In genomic region chr6:7558164-7558563, GRCm38 (mm10) we compare ENCODE assay signal across 20 mouse cellular contexts. TPM values are rescaled to one million over a fixed set of nuclear protein-coding genes. Genes with fewer than 3 reads are reported as not detected.
A peak's percentile ranks its signal among the peaks of the same experiment; 100 is the strongest.
DNase-seq lines count a peak whose midpoint lies in the region; ATAC-seq and TF ChIP-seq lines count a peak whose summit lies in the region.
"Had no signal": no experiment of that assay in that cellular context is flagged by ENCODE, and none has a peak within 500 bp of the region (broad histone marks: within the 10 kb centered on the region; RNA-seq: fewer than 3 reads in every experiment).

No protein-coding gene starts in this region.

- H3K36me3 ChIP-seq in neural tube, embryonic 11.5 days (ENCODE audit: control insufficient read depth, insufficient read depth, low read length): no peaks in the 10 kb centered on the region
- no peaks in the 10 kb centered on the region for H3K36me3 ChIP-seq in embryonic facial prominence, embryonic 11.5 days (replicated peaks; ENCODE audit: control insufficient read depth, insufficient read depth, low read depth, low read length)
- no peaks in the 10 kb centered on the region for H3K36me3 ChIP-seq in limb, embryonic 14.5 days (ENCODE audit: control insufficient read depth, insufficient read depth, low read length)
- H3K36me3 ChIP-seq: liver, embryonic 12.5 days; neural tube, embryonic 12.5 days had no signal

- H3K4me3 ChIP-seq in neural tube, embryonic 11.5 days (ENCODE audit: low read depth, low read length): no peak overlapping the region
- no peak overlapping the region for H3K4me3 ChIP-seq in embryonic facial prominence, embryonic 11.5 days (ENCODE audit: low read depth, low read length)
- no peak overlapping the region for H3K4me3 ChIP-seq in limb, embryonic 14.5 days (replicated peaks; ENCODE audit: low read length)
- H3K4me3 ChIP-seq: left cerebral cortex, adult 2 months; liver, embryonic 12.5 days; megakaryocyte, embryonic 14.5 days; neural tube, embryonic 12.5 days had no signal

- no peak overlapping the region for H3K27ac ChIP-seq in neural tube, embryonic 11.5 days (ENCODE audit: low read depth, low read length)
- no peak overlapping the region for H3K27ac ChIP-seq in embryonic facial prominence, embryonic 11.5 days (replicated peaks; ENCODE audit: low read depth, low read length)
- no peak overlapping the region for H3K27ac ChIP-seq in limb, embryonic 14.5 days (replicated peaks; ENCODE audit: low read depth, low read length)
- H3K27ac ChIP-seq: kidney, postnatal 0 days; left cerebral cortex, adult 2 months; liver, embryonic 12.5 days; neural tube, embryonic 12.5 days had no signal

- intact Hi-C loops in heart, postnatal 10 days (cut with DNase I): no loop called here

- 0 out of 2 replicates have a peak, but pooled peaks cover 7% of the 10 kb centered on the region for H3K4me1 ChIP-seq in neural tube, embryonic 11.5 days (ENCODE audit: control insufficient read depth, insufficient read depth, low read length)
- H3K4me1 ChIP-seq in embryonic facial prominence, embryonic 11.5 days (ENCODE audit: control insufficient read depth, insufficient read depth, low read length): peaks cover 3% of the 10 kb centered on the region; the same call in 1 of the 2 replicates
- peaks cover 25% of the 10 kb centered on the region; the same call in 1 of the 2 replicates for H3K4me1 ChIP-seq in limb, embryonic 14.5 days (ENCODE audit: control insufficient read depth, insufficient read depth, low read length)
- H3K4me1 ChIP-seq: liver, embryonic 12.5 days had no signal

- DNase-seq in neural tube, embryonic 11.5 days (ENCODE audit: low spot score): peak; percentile 13
- no peak for DNase-seq in neural tube, embryonic 10.5 days (ENCODE audit: extremely low spot score, low spot score)
- DNase-seq in embryonic facial prominence, embryonic 11.5 days (ENCODE audit: low spot score): peak; percentile 71
- no peak for DNase-seq in limb, embryonic 14.5 days (ENCODE audit: low spot score)
- peak; percentile 54 for DNase-seq in retina, postnatal 1 day
- DNase-seq in spleen, adult 12 weeks (ENCODE audit: low spot score): no peak
- no peak for DNase-seq in heart, postnatal 10 days
- DNase-seq in right cerebral cortex, postnatal 25 days: no peak
- DNase-seq: adrenal gland, postnatal 25 days; cerebellum, adult 9-11 months; gastrocnemius, postnatal 25 days had no signal

- H3K9me3 ChIP-seq in neural tube, embryonic 11.5 days (ENCODE audit: control insufficient read depth, low read length): no peaks in the 10 kb centered on the region
- no peaks in the 10 kb centered on the region for H3K9me3 ChIP-seq in embryonic facial prominence, embryonic 11.5 days (replicated peaks; ENCODE audit: control insufficient read depth, low read length)
- H3K9me3 ChIP-seq in limb, embryonic 14.5 days (ENCODE audit: control insufficient read depth, low read length): no peaks in the 10 kb centered on the region
- H3K9me3 ChIP-seq: liver, embryonic 12.5 days; neural tube, embryonic 12.5 days had no signal

- peaks cover 33% of the 10 kb centered on the region for H3K27me3 ChIP-seq in neural tube, embryonic 11.5 days (ENCODE audit: control insufficient read depth, insufficient read depth, low read length)
- peaks cover 29% of the 10 kb centered on the region for H3K27me3 ChIP-seq in embryonic facial prominence, embryonic 11.5 days (ENCODE audit: control insufficient read depth, insufficient read depth, low read length)
- H3K27me3 ChIP-seq in limb, embryonic 14.5 days (ENCODE audit: control insufficient read depth, insufficient read depth, low read length): peaks cover 32% of the 10 kb centered on the region

- no peak for ATAC-seq in neural tube, embryonic 11.5 days (ENCODE audit: insufficient read depth, low FRiP score, low TSS enrichment)
- no peak for ATAC-seq in embryonic facial prominence, embryonic 11.5 days (replicated peaks; ENCODE audit: insufficient number of reproducible peaks, low FRiP score, low TSS enrichment, low read depth)
- ATAC-seq in limb, embryonic 14.5 days (ENCODE audit: low FRiP score, low read depth): no peak
- ATAC-seq: CD4-positive, CD25-positive, alpha-beta regulatory T cell, adult 4 months; intestine, embryonic 16.5 days; liver, embryonic 12.5 days had no signal

- H3K9ac ChIP-seq in neural tube, embryonic 11.5 days (ENCODE audit: low read length): no peak overlapping the region
- no peak overlapping the region for H3K9ac ChIP-seq in embryonic facial prominence, embryonic 11.5 days (replicated peaks; ENCODE audit: low read length)
- no peak overlapping the region for H3K9ac ChIP-seq in limb, embryonic 14.5 days (ENCODE audit: low read depth, low read length, severe bottlenecking)
- H3K9ac ChIP-seq: liver, embryonic 12.5 days; neural tube, embryonic 12.5 days had no signal

- H3K4me2 ChIP-seq in neural tube, embryonic 11.5 days (ENCODE audit: low read depth): no peak overlapping the region
- no peak overlapping the region for H3K4me2 ChIP-seq in embryonic facial prominence, embryonic 11.5 days (ENCODE audit: low read depth, low read length)
- 0 out of 2 replicates have a peak overlapping the region, but pooled peaks have one; percentile 2 for H3K4me2 ChIP-seq in limb, embryonic 14.5 days (replicated peaks; ENCODE audit: low read depth, low read length, severe bottlenecking)
- H3K4me2 ChIP-seq: liver, embryonic 12.5 days; neural tube, embryonic 12.5 days had no signal

- TF ChIP-seq POLR2A in limb, embryonic 14.5 days (IDR thresholded peaks at IDR 0.05; ENCODE audit: borderline replicate concordance, extremely low read depth, insufficient read depth, insufficient read length): no peak

RNA-seq across cellular contexts. Expression of gene Tac1, which starts 3.5 kb away (rescaled TPM):
- polyA plus RNA-seq in neural tube, embryonic 11.5 days (2014; fragmentation: Nextera tagmentation; extraction: Ambion mirVana): 3.3 and 4.2 TPM in 2 replicates
- 9.8 and 13.6 TPM in 2 replicates for polyA plus RNA-seq in embryonic facial prominence, embryonic 11.5 days (2014; fragmentation: Nextera tagmentation; extraction: Ambion mirVana)
- 15.0 and 15.5 TPM in 2 replicates for polyA plus RNA-seq in limb, embryonic 14.5 days (2012; rRNA removed)
- polyA plus RNA-seq in limb, embryonic 14.5 days (2014; fragmentation: Nextera tagmentation; extraction: Ambion mirVana): 31.0 and 31.7 TPM in 2 replicates
- total RNA-seq in heart, postnatal 10 days (2021): not detected
- total RNA-seq: adrenal gland, postnatal 25 days; gastrocnemius, postnatal 25 days; MEL had no signal
- polyA plus RNA-seq: CD4-positive, CD25-positive, alpha-beta regulatory T cell, adult 4 months; lung, embryonic 16.5 days had no signal

Comparison
In these comparisons a context has a peak if more than half of its experiments do, and no peak if none do; other contexts are left out.
1. DNase-seq: peak in neural tube, embryonic 11.5 days (single experiment), embryonic facial prominence, embryonic 11.5 days (single experiment) and retina, postnatal 1 day (single experiment); none in neural tube, embryonic 10.5 days (single experiment), limb, embryonic 14.5 days (single experiment), spleen, adult 12 weeks (single experiment), heart, postnatal 10 days (0 of 2) and right cerebral cortex, postnatal 25 days (single experiment).